Mouse (Mus musculus) monocyte, adult 2 months (primary cell): ENCODE data around the gene Samd5.

Source experiments
- DNase-seq, 2 experiments: peaks; one replicate each; pipeline ENCODE4 v3.0.0; 2022; ENCODE audit warnings: low spot score in 2 of 2, low read depth in 1 of 2

Gene Samd5

DNA sequence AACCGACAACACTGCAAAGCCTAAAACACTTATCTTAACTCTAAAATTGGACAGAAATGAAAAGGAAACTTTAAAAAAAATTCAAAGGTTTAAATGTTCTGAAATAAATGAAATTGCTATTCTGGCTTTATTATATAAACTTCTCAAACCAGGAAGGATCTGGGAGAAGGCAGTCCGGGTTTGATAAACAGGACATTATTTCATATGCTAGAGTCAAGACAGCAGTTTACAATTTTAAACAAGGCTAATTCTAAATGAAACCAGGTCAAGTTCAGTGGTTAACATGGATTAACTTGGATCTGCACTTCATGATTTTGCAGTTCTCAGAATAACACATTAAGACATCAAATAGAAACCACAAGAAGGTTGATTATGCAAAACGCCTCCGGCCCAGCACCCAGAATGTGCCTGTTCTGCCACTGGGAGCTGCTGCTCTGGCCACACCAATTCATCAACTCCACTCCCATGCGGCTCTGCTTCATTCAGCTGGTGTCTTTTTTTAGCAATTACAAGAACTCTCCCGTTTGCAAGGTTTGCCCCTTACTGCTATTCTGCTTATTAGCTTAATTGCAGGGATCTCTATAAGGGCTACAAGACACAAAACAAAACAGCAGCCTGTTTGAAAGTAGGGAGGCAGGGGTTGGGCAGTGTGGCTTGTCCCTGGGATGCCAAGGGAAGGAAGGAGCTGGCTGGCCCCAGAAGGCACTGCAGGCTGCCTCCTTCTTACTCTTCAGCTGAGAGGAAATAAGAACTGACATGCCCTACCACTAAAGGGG, 24.8 kb downstream of the Samd5 start:
- DNase-seq: no peak

DNA sequence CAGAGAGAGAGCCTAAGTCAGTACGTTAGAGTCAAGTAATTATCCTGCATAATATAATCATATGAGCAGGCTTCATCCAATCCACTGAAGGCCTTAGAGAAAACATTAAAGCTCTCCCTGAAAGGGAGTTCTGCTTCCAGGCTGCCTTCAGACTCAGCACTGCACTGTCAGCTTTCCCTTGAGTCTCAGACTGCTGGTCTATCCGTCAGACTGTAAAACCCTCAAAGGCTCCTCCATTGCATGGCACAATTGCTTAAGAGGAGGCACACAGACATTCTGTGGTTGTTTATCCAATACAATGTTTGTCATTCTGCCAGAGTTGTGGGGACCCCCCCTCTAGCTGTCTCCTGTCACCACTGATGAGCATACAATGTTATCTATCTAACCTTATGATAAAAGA, 26.5 kb downstream of the Samd5 start:
- DNase-seq: no peak

DNA sequence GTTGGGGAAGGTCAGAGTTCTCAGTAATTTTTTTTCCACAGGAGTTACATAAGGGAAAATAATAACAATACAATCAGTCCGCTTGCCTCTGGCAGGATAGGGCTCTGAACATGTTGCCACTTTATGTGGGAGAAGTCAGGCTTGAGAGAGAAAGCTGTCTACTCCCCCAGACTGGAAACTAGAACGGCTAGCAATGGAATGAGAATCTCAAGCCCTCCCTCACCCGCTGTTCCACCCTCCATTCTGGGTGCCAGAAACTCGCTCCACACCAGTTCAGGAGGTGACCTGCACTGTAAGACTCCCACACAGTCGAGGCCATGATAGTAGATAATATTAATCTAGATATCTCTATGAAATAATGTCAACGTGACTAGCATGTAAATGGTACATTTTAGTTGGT, 27.3 kb downstream of the Samd5 start:
- DNase-seq: no peak

DNA sequence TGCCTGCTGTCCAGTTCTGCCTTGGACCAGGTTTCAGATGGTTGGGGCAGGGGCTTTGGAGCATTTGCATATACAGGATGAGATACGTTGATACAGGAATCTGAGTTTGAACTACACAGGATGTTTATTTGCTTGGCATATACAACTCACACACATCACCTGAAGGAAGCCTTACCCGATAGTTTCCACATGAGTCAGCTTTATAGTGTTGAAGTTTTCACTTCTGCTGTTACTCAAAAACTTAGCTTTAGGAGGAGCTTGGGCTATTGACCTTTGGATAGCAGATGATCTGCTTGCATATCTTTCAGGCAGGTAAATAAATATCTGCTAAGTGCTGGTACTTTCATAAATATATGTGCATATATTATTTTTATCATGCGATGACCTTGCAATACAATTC, 28.6 kb downstream of the Samd5 start:
- DNase-seq: no peak

DNA sequence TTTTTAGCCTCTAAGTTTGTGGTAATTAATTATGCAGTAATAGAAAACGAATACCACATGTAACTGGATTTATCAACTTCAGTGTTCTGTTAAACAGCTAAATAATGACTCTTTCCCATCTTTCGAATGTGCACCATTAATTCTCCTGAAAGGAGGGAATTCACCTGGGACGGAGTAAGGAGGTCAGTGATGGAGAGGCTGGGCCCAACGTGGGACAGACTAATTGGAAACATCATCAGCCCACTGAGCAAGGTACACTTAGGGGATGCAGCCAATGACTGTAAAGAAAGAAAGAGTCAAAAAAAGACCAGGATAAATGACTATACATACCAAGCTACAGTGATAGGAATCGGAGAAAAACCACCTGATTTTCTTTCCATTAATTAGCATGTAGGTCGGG, 31.5 kb downstream of the Samd5 start:
- no peak for DNase-seq

DNA sequence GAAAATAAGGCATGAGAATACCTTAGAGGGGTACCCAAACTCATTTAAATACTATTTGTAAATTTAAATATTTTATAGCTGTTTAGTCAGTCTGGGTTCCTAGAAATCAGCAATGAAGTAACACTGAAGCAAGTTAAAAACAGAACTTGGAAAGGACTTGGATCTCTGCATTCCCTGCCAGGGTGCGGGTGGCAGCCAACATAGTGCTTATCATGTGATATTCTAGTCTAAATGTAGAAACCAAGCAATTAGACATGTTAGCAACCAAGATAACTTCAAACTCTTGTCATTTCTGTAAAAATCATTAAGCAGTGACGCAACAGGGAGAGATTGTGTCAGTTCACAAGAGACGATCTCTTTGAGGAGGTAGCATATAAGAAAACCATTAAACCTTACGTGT, 32.9 kb downstream of the Samd5 start:
- DNase-seq: no peak

DNA sequence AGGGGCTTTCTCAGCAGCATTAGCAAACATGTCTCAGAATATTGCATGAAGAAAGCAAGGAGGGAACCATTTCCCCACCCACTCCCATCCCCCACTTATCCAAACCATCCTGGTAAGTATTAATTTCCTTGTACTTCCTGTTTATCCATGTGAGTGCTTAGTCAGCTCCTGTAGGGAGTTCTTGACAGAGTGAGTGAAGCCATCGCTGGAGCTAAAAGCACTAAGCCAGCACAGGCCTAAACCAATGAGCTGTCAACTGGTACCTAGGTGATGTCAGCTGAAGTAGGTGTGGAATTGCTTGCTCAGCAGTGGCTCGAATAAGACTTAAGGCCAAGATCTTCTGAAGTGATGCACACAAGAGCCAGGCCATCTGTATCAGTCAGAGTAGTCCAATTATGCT, 34.3 kb downstream of the Samd5 start:
- DNase-seq: no peak

DNA sequence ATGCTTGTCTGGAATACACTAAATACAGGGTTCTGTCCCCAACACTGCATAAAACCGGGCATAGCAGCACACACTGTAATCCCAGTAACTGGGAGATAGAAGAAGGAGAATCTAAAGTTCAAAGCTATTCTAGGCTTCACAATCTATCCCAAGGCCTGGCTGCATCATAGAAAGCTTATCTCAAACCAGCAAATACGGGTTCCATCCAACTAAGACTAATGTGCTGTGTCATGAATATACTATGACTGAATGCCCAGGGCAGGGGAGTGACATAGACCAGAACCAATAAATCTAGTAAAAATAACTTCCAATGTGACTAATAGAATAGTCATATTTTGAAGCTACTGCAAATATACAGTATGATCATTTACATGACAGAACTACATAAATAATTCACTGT, 35.0 kb downstream of the Samd5 start:
- no peak for DNase-seq

DNA sequence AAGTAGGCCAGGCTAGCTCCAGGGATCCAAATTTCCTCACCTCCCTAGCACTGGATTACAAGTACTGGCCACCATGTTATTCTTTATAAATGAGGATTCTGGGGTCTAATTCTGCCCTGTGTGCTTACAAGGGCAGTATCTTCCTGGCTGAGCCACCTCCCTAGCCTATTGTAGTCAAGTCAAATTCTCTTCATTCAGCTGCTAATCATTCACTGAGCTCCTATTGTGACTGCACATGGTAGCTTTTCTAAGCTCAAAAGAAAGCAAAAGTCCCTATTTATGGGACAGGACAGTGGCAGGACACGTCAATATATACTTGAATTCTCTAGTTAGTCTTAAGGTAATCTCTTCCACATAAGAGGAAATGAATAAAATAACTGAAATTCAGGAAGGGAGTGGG, 49.7 kb downstream of the Samd5 start:
- DNase-seq: no peak

DNA sequence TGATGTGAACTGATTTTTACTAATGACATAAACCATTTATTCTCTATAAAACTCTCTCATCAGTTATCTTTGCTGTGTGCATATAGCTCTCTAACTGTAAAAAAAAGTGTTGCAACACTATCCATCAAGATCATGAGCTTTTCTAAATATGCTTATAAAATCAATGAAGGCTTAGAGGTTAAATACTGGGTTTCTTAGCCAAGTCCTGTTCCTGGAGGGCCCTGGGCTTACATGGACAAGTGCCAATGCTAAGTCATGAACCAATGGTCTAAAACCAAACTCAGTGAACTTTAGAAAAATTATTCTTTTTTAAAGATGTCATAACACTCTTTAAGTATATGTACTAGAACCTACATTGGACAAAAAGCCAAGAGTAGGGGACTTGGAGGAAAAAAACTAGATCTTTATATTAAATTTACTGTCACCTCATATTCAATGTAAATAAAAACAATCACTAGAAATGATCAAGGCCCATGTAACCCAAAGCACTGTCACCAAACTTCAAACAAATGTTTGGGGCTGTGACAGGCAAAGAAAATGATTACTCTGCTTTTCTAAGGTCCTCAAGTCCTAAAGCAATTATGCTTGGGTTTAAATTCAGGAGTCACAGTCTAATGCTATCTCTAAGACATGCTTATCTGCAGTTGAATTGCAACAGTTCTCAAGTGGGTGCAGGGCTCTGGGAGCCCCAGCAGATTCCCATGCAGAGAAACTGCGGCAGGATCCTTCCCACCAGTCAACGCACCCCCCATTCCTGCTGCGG, 52.9 kb downstream of the Samd5 start:
- DNase-seq: no peak

DNA sequence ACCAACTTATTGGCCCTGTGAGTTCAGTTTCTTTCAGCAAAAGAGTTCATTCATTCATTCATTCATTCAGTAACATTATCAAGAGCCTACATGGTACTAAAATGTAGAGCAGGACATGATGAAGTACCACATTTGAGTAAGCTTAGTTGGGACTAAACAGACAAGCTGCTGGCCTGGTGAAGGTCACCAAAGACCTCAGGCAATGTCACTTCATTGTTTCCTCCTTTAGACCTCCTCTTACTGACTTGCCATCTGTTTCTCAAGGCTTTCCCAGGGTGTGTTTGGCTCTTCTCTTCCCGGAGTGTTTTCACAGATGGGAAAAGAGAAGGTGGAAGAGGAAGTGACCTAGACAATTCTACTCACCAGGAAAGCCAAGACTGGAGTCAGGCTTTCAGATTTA, 54.0 kb downstream of the Samd5 start:
- DNase-seq: no peak

DNA sequence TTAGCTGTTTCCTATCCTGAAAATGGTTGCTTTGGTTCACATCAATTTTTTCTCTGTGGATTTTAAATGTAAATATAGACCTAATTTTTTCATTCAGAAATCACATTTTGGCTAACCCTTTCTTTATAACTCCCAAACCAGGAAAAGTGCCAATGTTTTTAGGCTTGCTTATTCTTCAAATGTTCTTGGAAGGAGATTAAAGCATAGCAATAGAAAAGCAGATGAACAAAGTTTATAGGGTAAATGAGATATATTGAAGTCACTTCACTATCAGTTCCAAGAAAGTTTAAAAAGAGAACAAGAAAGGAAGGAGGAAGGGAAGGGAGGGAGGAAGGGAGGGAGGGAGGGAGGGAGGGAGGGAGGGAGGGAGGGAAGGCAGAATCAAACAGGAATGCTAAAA, 60.0 kb downstream of the Samd5 start:
- no peak for DNase-seq

DNA sequence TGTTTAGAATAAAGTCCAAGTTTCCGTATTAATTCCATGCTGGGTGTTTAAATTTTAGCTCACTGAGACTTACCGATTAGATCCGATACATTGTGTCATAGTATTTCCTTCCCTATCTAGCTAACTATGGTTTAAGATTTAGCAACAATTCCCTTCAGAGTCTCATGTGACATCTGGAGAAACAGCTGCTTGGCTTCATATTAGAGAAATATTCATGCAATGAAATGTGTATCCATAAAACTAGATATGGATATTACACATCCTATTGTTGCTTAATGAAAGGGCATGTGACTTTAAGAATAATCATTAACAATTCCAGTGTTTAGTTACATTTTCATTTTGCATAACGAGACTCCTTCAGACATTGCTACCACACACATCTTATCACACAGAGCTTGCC, 66.2 kb downstream of the Samd5 start:
- DNase-seq: no peak

DNA sequence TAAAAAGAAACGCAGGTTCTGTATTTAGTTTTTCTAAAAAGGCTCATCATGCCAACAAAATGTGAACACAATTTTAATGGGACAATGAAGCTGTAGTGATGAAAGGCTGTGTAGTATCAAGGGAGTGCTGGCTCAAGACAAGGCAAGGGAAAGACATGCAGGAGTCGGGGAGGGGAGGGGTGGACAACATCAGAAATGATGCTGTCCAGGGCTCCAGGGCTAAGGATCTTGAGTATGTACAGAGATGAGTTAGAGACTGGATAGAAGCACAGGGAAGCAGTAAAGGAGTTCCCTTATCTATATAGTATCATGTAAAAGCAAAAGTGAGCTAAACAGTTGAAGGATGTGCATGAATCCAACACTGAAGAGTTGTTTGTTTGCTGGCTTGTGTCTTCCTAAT, 67.9 kb downstream of the Samd5 start:
- no peak for DNase-seq

DNA sequence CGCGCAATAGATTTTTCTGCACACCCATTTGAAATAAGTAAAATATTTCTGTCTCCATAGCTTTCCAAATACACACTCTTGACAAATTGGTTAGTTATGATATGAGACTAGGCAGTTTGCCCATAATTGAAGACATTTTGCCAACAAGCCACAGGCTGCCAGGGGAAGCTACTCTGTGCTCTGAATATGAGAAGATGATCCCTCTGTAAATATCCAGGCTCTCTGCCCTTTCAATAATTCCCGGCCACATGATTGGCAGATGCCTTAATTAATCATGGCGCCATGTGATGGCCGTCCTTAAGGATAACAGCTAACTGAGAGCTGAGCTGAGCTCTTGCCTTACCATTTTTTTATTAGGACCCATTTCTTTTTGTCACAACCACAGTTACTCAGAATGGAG, 69.4 kb downstream of the Samd5 start:
- no peak for DNase-seq

DNA sequence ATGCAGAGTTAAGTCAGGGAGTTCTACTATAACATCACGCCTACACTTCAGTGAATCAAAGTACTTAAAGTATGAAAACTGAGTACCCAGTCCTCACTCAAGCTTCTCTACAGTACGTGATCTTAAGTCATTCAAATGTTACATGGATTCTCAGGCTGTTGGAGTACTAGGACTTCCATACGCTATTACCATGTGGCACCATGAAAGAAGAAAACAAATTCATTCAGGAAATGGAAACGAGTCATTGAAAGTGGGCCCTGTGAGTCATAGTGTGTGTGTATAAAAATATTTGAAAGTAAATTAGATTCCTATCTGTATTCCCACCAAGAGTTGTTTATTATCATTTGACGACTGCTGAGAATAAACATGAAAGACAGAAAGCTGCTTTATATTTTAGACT, 71.7 kb downstream of the Samd5 start:
- no peak for DNase-seq

DNA sequence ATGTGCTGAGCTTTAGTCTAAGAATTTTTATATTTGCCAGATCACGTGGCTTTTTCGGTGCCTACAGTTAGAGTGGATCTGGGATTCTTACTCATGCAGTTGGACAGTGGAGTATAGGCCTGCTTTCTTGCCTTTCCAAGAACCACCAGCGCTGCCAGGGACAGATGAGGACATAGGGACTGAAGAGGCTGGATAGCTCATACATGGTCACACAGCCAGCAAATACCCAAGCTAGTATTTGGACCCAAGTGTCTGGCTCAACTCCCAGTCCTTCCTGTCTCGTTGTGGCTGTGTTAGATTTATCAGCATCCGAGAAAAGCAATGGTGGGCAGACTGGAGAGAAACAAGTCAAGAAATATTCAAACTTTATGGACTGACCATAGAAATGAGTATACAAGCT, 72.2 kb downstream of the Samd5 start:
- DNase-seq: no peak

DNA sequence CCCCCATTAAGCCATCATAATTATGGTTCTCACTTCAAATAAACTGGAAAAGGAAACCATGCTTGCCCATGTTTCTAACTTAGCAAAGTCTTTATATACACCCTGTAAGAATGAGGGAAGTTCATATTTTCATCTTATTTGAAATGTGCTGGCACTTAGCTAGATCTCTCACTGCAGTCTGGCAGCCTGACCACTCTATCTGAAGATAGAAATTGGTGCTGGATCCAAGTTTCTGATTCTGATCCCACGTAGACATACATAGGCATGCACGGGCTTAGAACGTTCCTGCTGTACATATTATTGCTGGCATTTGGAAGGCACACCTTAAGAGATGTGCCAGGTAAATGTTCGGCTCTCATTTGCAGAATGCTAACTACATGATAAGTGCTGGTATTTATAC, 72.6 kb downstream of the Samd5 start:
- no peak for DNase-seq

DNA sequence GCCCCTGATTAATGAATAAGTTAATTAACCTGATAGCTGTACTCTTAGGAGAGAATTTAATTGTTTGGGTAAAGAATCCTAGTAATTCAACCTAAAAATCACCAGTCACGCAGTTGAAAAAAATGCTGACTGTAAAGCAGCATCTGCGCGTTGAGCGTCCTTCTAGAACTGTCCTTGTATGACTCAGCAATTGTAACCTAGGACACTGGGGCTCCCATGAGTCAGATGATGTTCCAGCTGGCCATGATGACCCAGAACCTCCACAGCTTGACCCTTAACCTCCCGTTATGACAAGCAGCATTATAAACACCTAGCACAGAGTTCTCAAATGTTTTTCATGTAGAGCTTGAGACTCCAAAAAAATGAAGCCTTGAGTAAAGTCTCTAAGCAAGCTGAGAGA, 78.8 kb downstream of the Samd5 start:
- no peak for DNase-seq

DNA sequence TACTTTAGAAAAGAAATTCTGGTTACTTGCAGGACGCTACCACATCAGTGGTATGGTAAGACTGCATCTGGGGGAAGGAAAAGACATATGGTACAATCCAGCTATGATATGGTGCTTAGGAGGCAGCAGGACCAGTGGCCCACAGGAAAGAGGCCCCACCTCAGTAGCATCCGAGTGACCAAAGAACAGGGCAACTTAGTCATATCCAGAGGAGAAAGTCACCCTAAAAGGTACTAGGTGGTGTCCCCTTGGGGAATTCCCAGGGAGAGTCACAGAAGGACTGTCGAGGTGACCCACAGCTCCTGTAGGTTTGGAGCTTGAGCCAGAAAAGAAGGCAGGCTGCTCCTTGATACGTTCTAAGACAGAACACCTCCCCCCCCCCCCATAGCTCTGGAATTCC, 80.3 kb downstream of the Samd5 start:
- no peak for DNase-seq

DNA sequence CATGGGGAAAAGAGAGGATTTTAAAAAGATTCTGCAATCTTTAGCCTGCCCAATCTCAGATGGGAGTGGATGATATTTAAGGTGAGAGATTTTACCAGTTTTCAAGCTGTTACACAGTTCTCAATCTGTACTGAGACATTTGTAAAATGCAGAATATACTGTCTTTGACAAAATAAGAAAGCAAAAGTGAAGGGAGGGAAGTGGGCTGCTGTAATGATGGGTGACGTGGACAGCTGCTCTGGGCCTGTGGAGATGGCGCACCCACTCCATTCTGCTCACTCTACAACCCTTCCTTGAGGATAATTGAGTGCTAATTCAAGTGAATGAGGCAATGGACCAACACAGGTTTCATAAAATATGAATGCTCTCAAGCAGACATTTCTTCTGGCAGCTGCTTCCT, 84.4 kb downstream of the Samd5 start:
- DNase-seq: no peak

DNA sequence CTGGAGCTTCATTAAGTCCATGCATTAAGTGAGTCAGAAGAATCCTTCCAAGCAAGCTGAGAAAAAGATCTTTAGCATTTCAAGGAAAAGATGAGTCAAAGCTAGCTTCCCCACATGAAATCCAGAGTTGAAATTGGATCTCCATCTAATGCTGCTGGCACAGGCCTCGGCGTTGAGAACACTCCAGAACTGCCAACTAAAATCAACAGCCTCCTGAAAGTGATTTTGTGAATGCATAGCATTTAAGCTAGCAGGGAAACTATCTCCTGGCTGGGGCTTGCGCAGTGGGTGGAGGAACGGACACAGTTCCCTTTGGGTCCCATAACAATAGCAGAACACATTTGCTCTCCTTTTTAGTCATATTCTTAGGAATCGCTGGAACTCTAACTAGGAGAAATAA, 88.7 kb downstream of the Samd5 start:
- DNase-seq: no peak

DNA sequence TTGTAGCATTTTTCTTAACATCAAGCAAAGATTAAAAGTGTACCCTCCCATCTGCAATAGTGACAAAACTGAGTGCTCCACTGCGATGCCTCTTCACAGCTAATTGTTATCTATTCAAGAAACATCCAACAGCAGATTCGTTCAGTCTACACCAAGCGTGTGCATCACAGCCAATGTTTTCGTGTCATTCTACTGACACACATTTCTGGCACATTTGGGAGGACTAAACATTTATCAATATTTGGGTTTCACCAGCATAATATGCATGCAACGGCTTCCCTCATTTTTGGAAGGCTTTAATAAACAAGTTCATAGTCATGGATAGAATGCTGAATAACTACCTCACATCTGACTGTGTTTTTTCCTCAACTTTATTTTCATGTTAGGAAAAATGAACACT, 95.6 kb downstream of the Samd5 start:
- no peak for DNase-seq
